Mouse (Mus musculus) neural tube, embryonic 15.5 days (tissue): ENCODE measurements around the gene Zfx. TPM values are rescaled to one million over a fixed set of nuclear protein-coding genes. Genes with fewer than 3 reads are reported as not detected.

Experiments
- ATAC-seq: fragments of 200-750 bp; cut with Nextera tagmentation; 2 replicates; pipeline ENCODE4 v1.8.0; 2017; ENCODE audit warnings: mild to moderate bottlenecking, moderate TSS enrichment, moderate library complexity; ENCODE audit not compliant: low FRiP score
- H3K27ac ChIP-seq: fragments of 300-500 bp; sonication (generic); replicated peaks from 2 replicates; pipeline ENCODE4 v1.5.1; 2015; ENCODE audit warnings: mild to moderate bottlenecking, inconsistent platforms
- H3K27me3 ChIP-seq: fragments of 300-500 bp; sonication (generic); replicated peaks from 2 replicates; pipeline ENCODE4 v1.6.1; 2015; ENCODE audit warnings: inconsistent platforms
- H3K36me3 ChIP-seq: fragments of 300-500 bp; sonication (generic); 2 replicates; pipeline ENCODE4 v1.6.1; 2015; ENCODE audit warnings: inconsistent platforms
- H3K4me1 ChIP-seq: fragments of 300-500 bp; sonication (generic); 2 replicates; pipeline ENCODE4 v1.6.1; 2015; ENCODE audit warnings: inconsistent platforms
- H3K4me2 ChIP-seq: fragments of 300-500 bp; sonication (generic); 2 replicates; pipeline ENCODE4 v1.6.1; 2015; ENCODE audit warnings: inconsistent platforms, mild to moderate bottlenecking, moderate library complexity
- H3K4me3 ChIP-seq: fragments of 300-500 bp; sonication (generic); replicated peaks from 2 replicates; pipeline ENCODE4 v1.5.1; 2015; ENCODE audit warnings: mild to moderate bottlenecking, inconsistent platforms
- H3K9ac ChIP-seq: fragments of 300-500 bp; sonication (generic); replicated peaks from 2 replicates; pipeline ENCODE4 v1.6.1; 2015; ENCODE audit warnings: mild to moderate bottlenecking, inconsistent platforms
- H3K9me3 ChIP-seq: fragments of 300-500 bp; sonication (generic); replicated peaks from 2 replicates; pipeline ENCODE4 v1.6.1; 2016; ENCODE audit warnings: inconsistent platforms
- WGBS: fragments of 180-500 bp; shearing (Covaris S2); methylation state at CpG from one replicate; pipeline ENCODE4 v1.1.7; 2015; ENCODE audit warnings: mixed read lengths; 5-methylcytosine and 5-hydroxymethylcytosine counted together
- polyA plus RNA-seq: library from polyadenylated mRNA; unstranded; fragments of >200 nt; fragmentation: Nextera tagmentation; extraction: Ambion mirVana; gene quantifications from 2 replicates; pipeline ENCODE4 v1.2.1, GENCODE M21; 2015

Gene Zfx
- polyA plus RNA-seq, 1 experiment from 2014 or later: 16.6 TPM

DNA sequence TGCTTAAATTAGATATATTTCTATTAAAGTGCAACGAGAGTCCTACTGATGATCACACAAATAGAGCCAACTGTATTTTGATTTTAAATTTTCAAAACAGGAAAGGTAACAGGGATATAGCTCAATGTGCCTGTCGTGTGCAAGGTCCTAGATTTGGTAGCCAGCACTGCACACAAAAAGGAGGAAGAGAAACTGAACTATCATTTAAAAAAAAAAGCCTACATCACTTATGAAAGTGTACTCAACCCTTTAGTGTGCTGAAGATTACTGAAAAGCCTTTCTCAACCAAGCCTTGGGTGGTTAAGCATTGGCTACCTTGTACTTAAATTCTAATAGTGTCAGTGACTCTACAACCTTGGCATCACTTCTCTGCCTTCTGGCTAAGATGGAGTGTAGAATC lies 2.4 kb upstream of the Zfx start:
- Histone ChIP-seq H3K4me2 (no peak overlapping the region), H3K27me3 (peaks cover 29% of the 10 kb centered on the region), H3K4me1 (no peaks in the 10 kb centered on the region), H3K9ac (no peak overlapping the region), H3K4me3 (no peak overlapping the region), H3K27ac (no peak overlapping the region), H3K36me3 (no peaks in the 10 kb centered on the region), H3K9me3 (no peaks in the 10 kb centered on the region)
- whole genome bisulfite sequencing: 83% methylated on average over 2 of the region's 2 CpGs
- no peak for ATAC-seq

DNA sequence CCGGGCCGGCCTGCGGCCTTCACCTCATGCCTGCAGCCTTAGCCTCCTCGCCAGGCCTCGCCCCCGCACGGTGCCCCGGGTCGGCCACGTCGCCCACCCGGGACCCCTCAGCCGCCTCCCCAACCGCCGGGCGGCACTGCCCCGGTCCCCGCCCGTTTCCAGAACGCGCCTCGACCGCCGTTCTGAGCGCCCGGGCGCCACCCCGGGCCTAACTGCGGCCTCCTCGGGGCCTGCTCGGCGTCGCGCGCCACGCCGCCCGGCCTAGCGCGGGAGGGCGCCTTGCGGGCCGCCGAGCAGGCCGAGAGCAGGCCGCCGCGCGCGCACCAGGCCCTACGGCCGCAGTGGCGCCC lies 818 bp downstream of the Zfx start:
- H3K4me1 ChIP-seq: peaks cover 4% of the 10 kb centered on the region
- H3K27me3 ChIP-seq: peaks cover 27% of the 10 kb centered on the region
- no peaks in the 10 kb centered on the region for H3K9me3 ChIP-seq
- peak; percentile 78 for ATAC-seq
- 15% methylated on average over 34 of the region's 53 CpGs for WGBS
- H3K27ac ChIP-seq: peak overlapping the region; percentile 97
- H3K9ac ChIP-seq: peak overlapping the region; percentile 77
- H3K36me3 ChIP-seq: no peaks in the 10 kb centered on the region
- peak overlapping the region; percentile 55 for H3K4me3 ChIP-seq
- peak overlapping the region; percentile 64 for H3K4me2 ChIP-seq

DNA sequence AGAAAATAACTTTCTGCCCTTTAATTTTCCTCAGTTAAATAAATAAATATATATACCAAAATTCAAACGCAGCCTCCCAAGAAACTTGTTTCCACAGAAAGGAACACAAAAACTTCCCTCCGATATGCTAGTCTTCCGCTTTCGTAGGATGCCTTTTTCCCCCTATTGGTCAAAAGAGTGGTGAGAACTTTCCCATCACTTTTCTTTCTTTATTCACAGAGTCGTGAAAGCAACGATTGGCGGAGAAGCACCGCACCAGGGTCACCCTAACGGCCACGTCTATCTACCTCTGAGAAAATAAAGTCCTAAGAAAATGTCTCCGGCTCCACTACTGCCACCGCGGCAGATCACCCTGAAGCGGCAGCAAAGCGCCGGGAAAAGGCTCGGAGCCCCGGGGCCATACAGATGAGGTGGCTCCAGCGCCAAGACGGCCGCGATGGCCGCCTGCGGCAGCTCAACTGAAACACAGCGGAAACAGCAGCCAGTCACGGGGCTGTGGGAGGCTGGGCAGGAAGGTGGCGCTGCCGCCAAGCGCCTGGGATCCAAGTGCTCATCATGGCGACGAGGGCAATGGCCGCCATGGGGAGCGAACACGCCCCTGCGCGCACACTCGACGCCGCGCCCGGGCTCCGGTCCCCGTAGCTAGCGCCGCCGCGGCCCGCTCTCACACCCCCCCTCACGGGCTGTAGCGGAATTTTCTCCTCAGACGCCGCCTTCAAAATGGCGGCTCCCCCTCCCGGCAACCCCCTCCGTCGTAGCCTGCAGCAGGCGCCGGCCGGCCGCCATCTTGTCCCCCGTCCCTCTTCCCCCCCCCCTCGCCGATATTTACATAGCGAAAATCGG lies 1.4 kb downstream of the Zfx start:
- peaks cover 29% of the 10 kb centered on the region for H3K27me3 ChIP-seq
- no peaks in the 10 kb centered on the region for H3K9me3 ChIP-seq
- H3K4me3 ChIP-seq: peak overlapping the region; percentile 55
- peak overlapping the region; percentile 97 for H3K27ac ChIP-seq
- H3K4me2 ChIP-seq: peak overlapping the region; percentile 64
- 27% methylated on average over 61 of the region's 65 CpGs for WGBS
- peak; percentile 92 for ATAC-seq
- H3K4me1 ChIP-seq: peaks cover 4% of the 10 kb centered on the region
- peak overlapping the region; percentile 77 for H3K9ac ChIP-seq
- H3K36me3 ChIP-seq: no peaks in the 10 kb centered on the region

DNA sequence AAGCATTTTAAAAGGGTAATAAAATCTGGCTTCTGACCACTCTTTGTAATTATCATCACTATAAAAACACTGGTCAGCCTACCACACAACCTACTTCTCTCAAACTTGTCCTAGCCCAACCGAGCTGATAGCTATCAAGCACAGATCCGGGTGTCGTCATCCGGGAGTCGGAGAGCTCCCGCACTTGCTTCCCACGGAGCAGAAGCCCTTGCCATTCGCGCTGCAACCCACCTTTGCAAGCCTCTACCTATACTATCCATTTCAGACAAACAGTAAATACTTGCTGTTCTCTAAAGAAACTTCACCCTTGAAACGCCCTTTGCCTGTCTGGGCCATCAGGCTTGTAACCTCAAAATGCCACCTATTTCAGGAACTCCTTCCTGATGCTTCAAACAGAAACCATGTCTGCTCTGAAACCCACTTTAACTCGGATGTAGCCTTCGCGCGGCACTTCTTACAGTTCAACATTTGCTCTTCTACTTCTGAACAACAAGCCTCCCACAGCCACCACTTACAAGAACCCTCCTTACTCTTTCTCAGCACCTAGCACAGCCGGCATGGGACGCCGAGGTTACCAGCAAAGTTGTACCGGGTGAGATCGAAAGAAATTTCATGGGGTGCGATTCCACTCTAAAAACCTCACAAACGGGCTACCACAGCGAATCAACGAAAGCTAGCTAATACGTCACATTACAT lies 2.2 kb downstream of the Zfx start:
- H3K4me1 ChIP-seq: peaks cover 4% of the 10 kb centered on the region
- H3K4me3 ChIP-seq: peak overlapping the region; percentile 55
- no peaks in the 10 kb centered on the region for H3K36me3 ChIP-seq
- H3K27ac ChIP-seq: peak overlapping the region; percentile 97
- H3K27me3 ChIP-seq: peaks cover 28% of the 10 kb centered on the region
- ATAC-seq: no peak
- H3K9me3 ChIP-seq: no peaks in the 10 kb centered on the region
- peak overlapping the region; percentile 77 for H3K9ac ChIP-seq
- WGBS: 20% methylated on average over 24 of the region's 24 CpGs
- H3K4me2 ChIP-seq: peak overlapping the region; percentile 64

DNA sequence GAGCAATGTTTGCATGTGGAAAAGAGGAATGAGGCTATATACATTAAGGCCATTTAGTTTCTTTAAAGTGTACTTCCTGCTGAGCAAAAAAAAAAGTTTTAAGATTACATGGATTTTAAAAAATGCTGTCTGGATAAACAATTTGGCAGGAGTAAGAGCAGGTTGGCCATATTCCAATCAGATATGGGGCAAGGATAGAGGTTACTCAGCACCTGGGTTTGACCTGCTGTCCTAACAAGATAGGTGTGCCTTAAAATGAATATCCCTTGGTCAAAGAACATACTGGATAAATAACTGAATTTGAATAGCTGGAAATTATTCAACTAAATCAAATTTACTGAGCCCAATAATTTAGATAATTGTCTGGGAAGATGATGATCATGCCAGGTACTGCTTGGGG lies 5.2 kb downstream of the Zfx start:
- no peak overlapping the region for H3K27ac ChIP-seq
- no peak overlapping the region for H3K4me3 ChIP-seq
- H3K36me3 ChIP-seq: no peaks in the 10 kb centered on the region
- no peak overlapping the region for H3K9ac ChIP-seq
- H3K27me3 ChIP-seq: peaks cover 28% of the 10 kb centered on the region; the same call in 1 of the 2 replicates
- no peak for ATAC-seq
- no peaks in the 10 kb centered on the region for H3K9me3 ChIP-seq
- H3K4me1 ChIP-seq: peaks cover 4% of the 10 kb centered on the region
- no peak overlapping the region for H3K4me2 ChIP-seq

DNA sequence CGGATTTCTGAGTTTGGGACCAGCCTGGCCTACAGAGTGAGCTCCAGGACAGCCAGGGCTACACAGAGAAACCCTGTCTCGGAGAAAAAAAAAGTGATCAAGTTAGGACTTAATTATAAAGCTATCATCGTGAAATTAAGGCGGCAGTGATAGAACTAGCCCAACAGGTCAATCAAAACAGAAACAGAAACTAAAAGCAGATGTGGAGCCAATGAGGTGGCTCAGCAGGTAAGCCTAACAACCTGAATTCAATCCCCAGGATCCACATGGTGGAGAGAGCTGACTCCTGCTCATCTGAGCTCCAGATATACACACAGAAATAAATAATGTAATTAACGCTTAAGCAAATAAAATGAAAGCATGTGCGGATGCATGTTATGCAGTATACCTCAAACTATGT lies 7.6 kb downstream of the Zfx start:
- Histone ChIP-seq H3K36me3 (no peaks in the 10 kb centered on the region), H3K27ac (no peak overlapping the region), H3K27me3 (peaks cover 20% of the 10 kb centered on the region; the same call in 1 of the 2 replicates), H3K4me2 (no peak overlapping the region), H3K4me3 (no peak overlapping the region), H3K4me1 (peaks cover 4% of the 10 kb centered on the region), H3K9ac (no peak overlapping the region), H3K9me3 (no peaks in the 10 kb centered on the region)
- no peak for ATAC-seq
- WGBS: 86% methylated on average over 6 of the region's 6 CpGs

DNA sequence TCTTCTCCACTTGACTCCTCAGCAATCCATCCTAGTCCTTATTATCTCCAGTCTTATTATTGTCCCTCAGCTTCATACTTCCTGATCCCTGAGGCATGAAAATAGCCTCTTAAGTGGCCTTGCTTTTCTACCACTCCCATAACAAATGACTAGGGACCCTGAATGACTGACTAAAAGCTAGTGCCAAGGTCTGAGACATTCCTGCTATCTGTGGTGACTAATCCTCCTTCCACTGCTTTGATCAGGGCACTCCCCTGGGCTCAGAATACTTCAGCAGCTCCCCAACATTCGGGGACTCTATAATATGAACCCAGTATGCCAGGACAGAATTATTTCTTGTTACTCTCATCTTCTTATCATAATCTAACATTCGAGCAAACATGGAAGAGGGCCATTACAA lies 17.5 kb downstream of the Zfx start:
- Histone ChIP-seq H3K27ac (no peak overlapping the region), H3K4me1 (no peaks in the 10 kb centered on the region), H3K9ac (no peak overlapping the region), H3K4me3 (no peak overlapping the region), H3K27me3 (peaks cover 23% of the 10 kb centered on the region; the same call in 1 of the 2 replicates), H3K36me3 (no peaks in the 10 kb centered on the region), H3K9me3 (no peaks in the 10 kb centered on the region), H3K4me2 (no peak overlapping the region)
- no peak for ATAC-seq
- 75% methylated on average over 2 of the region's 2 CpGs for WGBS

DNA sequence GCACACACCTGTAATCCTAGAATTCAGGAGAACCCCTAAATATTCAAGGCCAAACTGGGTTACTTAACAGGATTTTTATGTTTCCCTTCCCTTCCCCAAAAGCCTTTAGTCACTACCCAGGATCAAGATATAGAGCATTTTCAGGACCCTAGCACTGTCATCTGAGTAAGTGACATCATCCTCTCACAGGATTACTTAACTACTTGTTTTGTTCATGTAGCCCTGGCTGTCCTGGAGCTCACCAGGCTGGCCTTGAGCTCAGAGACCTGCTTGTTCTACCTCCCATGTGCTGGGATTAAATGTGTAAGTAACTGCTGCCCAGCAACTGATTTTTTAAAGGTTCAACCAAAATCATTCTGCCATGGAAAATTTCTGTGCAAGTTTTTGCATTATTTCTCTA lies 20.6 kb downstream of the Zfx start:
- no peak overlapping the region for H3K4me3 ChIP-seq
- no peak overlapping the region for H3K27ac ChIP-seq
- ATAC-seq: no peak
- peaks cover 22% of the 10 kb centered on the region for H3K27me3 ChIP-seq
- H3K4me1 ChIP-seq: no peaks in the 10 kb centered on the region
- H3K9ac ChIP-seq: no peak overlapping the region
- no peaks in the 10 kb centered on the region for H3K9me3 ChIP-seq
- H3K4me2 ChIP-seq: no peak overlapping the region
- 0 out of 2 replicates have a peak, but pooled peaks cover 5% of the 10 kb centered on the region for H3K36me3 ChIP-seq

DNA sequence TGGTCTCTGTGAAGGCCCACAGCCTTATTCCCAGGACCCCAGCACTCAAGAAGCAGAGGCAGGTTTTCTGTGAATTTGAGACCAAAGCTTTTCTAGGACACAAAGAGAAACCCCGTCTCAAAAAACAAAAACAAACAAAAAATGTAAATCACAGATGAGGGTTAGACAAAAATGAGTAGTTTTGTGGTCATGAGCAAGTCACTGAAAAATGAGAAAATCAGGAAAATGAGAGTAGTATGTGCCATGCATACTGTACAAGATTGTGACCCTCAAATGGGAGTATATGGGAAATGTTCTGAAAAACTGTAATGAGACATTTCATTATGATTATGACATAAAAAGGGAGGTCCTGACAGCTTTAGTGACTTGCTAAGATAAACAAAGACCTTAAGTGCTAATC lies 22.9 kb downstream of the Zfx start:
- H3K4me3 ChIP-seq: no peak overlapping the region
- no peak overlapping the region for H3K27ac ChIP-seq
- H3K4me2 ChIP-seq: no peak overlapping the region
- ATAC-seq: no peak
- H3K27me3 ChIP-seq: peaks cover 27% of the 10 kb centered on the region
- H3K4me1 ChIP-seq: no peaks in the 10 kb centered on the region
- no peak overlapping the region for H3K9ac ChIP-seq
- H3K9me3 ChIP-seq: no peaks in the 10 kb centered on the region
- 0 out of 2 replicates have a peak, but pooled peaks cover 5% of the 10 kb centered on the region for H3K36me3 ChIP-seq
- 89% methylated on average over 1 of the region's 1 CpGs for WGBS

DNA sequence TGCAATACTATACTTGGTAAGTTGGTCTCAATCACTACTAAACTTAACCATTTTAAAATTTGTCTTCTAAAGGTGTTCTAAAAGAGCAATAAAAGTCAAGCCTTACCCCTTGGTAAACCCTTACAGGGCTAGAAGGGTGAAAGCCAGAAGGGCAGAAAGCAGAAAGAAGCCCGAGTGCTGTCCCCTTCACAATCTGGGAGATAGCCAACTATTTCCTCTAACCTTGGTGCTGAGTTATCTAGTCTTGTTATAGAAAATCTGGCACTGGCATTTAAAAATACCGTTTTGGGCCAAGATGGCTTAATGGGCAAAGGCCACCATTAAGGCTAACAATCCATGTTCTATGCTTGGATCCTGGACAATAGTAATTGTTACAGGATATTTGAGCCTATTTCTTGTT lies 32.5 kb downstream of the Zfx start:
- H3K4me1 ChIP-seq: no peaks in the 10 kb centered on the region
- no peaks in the 10 kb centered on the region for H3K9me3 ChIP-seq
- ATAC-seq: no peak
- H3K27ac ChIP-seq: no peak overlapping the region
- H3K4me3 ChIP-seq: no peak overlapping the region
- peaks cover 11% of the 10 kb centered on the region; the same call in 1 of the 2 replicates for H3K27me3 ChIP-seq
- WGBS: 90% methylated on average over 2 of the region's 2 CpGs
- H3K9ac ChIP-seq: no peak overlapping the region
- H3K4me2 ChIP-seq: no peak overlapping the region
- H3K36me3 ChIP-seq: no peaks in the 10 kb centered on the region

DNA sequence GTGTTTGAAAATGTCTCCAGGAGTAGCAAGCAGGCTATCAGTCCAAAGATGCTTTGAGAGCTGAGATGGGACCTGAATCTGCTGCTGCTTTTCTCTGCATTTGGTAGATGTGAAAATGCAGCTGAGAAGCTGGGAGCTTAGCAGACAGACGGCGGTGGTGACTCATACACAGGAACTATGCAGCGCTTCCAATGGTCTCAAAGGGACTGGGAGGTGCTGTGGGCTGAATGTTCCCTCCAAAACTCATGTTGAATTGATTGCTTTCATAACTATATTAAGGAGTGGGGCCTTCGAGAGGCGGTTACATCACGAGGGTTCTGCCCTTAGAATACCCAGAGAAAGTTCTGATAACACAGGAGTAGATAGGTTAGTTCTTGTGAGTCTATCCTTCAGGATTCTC lies 62.3 kb downstream of the Zfx start:
- H3K4me2 ChIP-seq: no peak overlapping the region
- no peak overlapping the region for H3K27ac ChIP-seq
- H3K9ac ChIP-seq: no peak overlapping the region
- H3K9me3 ChIP-seq: no peaks in the 10 kb centered on the region
- no peak overlapping the region for H3K4me3 ChIP-seq
- H3K4me1 ChIP-seq: no peaks in the 10 kb centered on the region
- H3K36me3 ChIP-seq: no peaks in the 10 kb centered on the region
- no peak for ATAC-seq
- WGBS: 58% methylated on average over 6 of the region's 6 CpGs
- peaks cover 17% of the 10 kb centered on the region; the same call in 1 of the 2 replicates for H3K27me3 ChIP-seq

DNA sequence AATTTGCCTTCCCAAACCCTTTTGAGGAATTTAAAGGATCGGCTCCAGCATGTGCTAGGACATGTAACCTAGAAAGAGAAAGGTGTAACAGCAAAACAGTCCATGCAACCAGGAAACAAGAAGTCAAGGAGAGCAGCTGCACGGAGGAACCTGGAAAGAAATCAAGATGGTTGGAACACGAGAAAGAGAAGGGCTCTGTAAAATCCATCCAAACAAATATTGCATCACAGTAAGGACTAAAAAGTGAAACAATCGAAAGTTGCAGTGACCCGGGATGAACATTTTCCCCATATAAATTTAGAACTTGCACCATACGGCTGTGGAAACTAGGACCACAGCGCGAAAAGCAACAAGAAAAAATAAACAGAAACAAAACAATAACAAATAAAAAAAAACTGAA lies 62.8 kb downstream of the Zfx start:
- H3K9ac ChIP-seq: no peak overlapping the region
- H3K36me3 ChIP-seq: no peaks in the 10 kb centered on the region
- H3K4me1 ChIP-seq: no peaks in the 10 kb centered on the region
- H3K4me2 ChIP-seq: no peak overlapping the region
- H3K27ac ChIP-seq: no peak overlapping the region
- no peak overlapping the region for H3K4me3 ChIP-seq
- WGBS: 84% methylated on average over 8 of the region's 8 CpGs
- H3K27me3 ChIP-seq: peaks cover 19% of the 10 kb centered on the region; the same call in 1 of the 2 replicates
- ATAC-seq: no peak
- no peaks in the 10 kb centered on the region for H3K9me3 ChIP-seq
